Mouse (Mus musculus) mouse trophoblast stem cell (cell line): Measurements from ENCODE around the gene Armcx4.

ENCODE experiments used
- in situ Hi-C, 2 experiments: fragments of 300-500 bp; cut with MseI, MboI; formaldehyde crosslinking; loops; 2 replicates in 1 of 2; 3 replicates in 1 of 2; pipeline ENCODE4 v1.15.1; 2025

The Armcx4 gene

GRCm38 (mm10) chrX:134686267-134686666 lies at the start of gene Armcx4:
Gene Armcx4, plus strand, starts transcription at chrX:134686519.
- in situ Hi-C loops: no loop called here

- in situ Hi-C loops: no loop called here
Observed at GRCm38 (mm10) chrX:134641000-134641760, 45.1 kb upstream of the Armcx4 start.

- in situ Hi-C loops: no loop called here
Observed at GRCm38 (mm10) chrX:134646338-134646737, 40.0 kb upstream of the Armcx4 start.

GRCm38 (mm10) chrX:134647421-134647820 lies 38.9 kb upstream of the Armcx4 start:
- in situ Hi-C loops: no loop called here

GRCm38 (mm10) chrX:134648031-134648692 lies 38.2 kb upstream of the Armcx4 start:
- in situ Hi-C loops: no loop called here

GRCm38 (mm10) chrX:134652061-134652460 lies 34.3 kb upstream of the Armcx4 start:
- in situ Hi-C loops: no loop called here

GRCm38 (mm10) chrX:134661586-134661985 lies 24.7 kb upstream of the Armcx4 start:
- in situ Hi-C loops: no loop called here

GRCm38 (mm10) chrX:134675022-134675421 lies 11.3 kb upstream of the Armcx4 start:
- in situ Hi-C loops: no loop called here

GRCm38 (mm10) chrX:134675959-134676358 lies 10.4 kb upstream of the Armcx4 start:
- in situ Hi-C loops: no loop called here

- in situ Hi-C loops: no loop called here
Observed at GRCm38 (mm10) chrX:134684936-134685335, 1.4 kb upstream of the Armcx4 start.

GRCm38 (mm10) chrX:134686739-134687171 lies 436 bp downstream of the Armcx4 start:
- in situ Hi-C loops: no loop called here

- in situ Hi-C loops: no loop called here
Observed at GRCm38 (mm10) chrX:134689676-134690075, 3.4 kb downstream of the Armcx4 start.

- in situ Hi-C loops: no loop called here
Observed at GRCm38 (mm10) chrX:134690871-134691539, 4.7 kb downstream of the Armcx4 start.

- in situ Hi-C loops: no loop called here
Observed at GRCm38 (mm10) chrX:134691540-134691935, 5.2 kb downstream of the Armcx4 start.

GRCm38 (mm10) chrX:134716863-134717262 lies 30.5 kb downstream of the Armcx4 start:
- in situ Hi-C loops: no loop called here

GRCm38 (mm10) chrX:134717752-134718308 lies 31.5 kb downstream of the Armcx4 start, which contains the start of gene Armcx1:
Gene Armcx1, plus strand, starts transcription at chrX:134717963.
- in situ Hi-C loops: no loop called here

- in situ Hi-C loops: no loop called here
Observed at GRCm38 (mm10) chrX:134718524-134718923, 32.2 kb downstream of the Armcx4 start.

- in situ Hi-C loops: loop anchor here in 1 of 2 experiments (10.0 kb wide), 1 partner anchor 191 kb away; no protein-coding TSS in a partner anchor
Observed at GRCm38 (mm10) chrX:134723762-134724161, 37.4 kb downstream of the Armcx4 start.

GRCm38 (mm10) chrX:134729778-134730177 lies 43.5 kb downstream of the Armcx4 start:
- in situ Hi-C loops: loop anchor here in 1 of 2 experiments (10.0 kb wide), 1 partner anchor 185 kb away; no protein-coding TSS in a partner anchor

GRCm38 (mm10) chrX:134737796-134738195 lies 51.5 kb downstream of the Armcx4 start:
- in situ Hi-C loops: no loop called here

GRCm38 (mm10) chrX:134739160-134739559 lies 52.8 kb downstream of the Armcx4 start:
- in situ Hi-C loops: no loop called here

GRCm38 (mm10) chrX:134741862-134742261 lies 55.5 kb downstream of the Armcx4 start:
- in situ Hi-C loops: loop anchor here in 1 of 2 experiments (10.0 kb wide), 1 partner anchor 173 kb away; no protein-coding TSS in a partner anchor
